Mouse (Mus musculus) stomach, postnatal 0 days (tissue): ENCODE data around the gene Dirc2. TPM values are rescaled to one million over a fixed set of nuclear protein-coding genes. Genes with fewer than 3 reads are reported as not detected.

Experiments used
- ATAC-seq: fragments of 200-750 bp; cut with Nextera tagmentation; 2 replicates; pipeline ENCODE4 v1.8.0; 2017; ENCODE audit not compliant: low FRiP score, low TSS enrichment
- DNase-seq: peaks from one replicate; pipeline ENCODE4 v3.0.0-alpha.2; 2016; ENCODE audit warnings: low spot score
- H3K27ac ChIP-seq: fragments of 300-500 bp; sonication (generic); replicated peaks from 2 replicates; pipeline ENCODE4 v1.5.1; 2014; ENCODE audit warnings: mild to moderate bottlenecking, control low read depth
- H3K27me3 ChIP-seq: fragments of 300-500 bp; sonication (generic); 2 replicates; pipeline ENCODE4 v1.6.1; 2014; ENCODE audit warnings: low read length; ENCODE audit not compliant: control insufficient read depth, insufficient read depth
- H3K36me3 ChIP-seq: fragments of 300-500 bp; sonication (generic); 2 replicates; pipeline ENCODE4 v1.6.1; 2014; ENCODE audit warnings: low read length, mixed read lengths; ENCODE audit not compliant: control insufficient read depth, insufficient read depth
- H3K4me1 ChIP-seq: fragments of 300-500 bp; sonication (generic); replicated peaks from 2 replicates; pipeline ENCODE4 v1.6.1; 2014; ENCODE audit warnings: antibody characterized with exemption; ENCODE audit not compliant: control insufficient read depth, insufficient read depth
- H3K4me2 ChIP-seq: fragments of 300-500 bp; sonication (generic); replicated peaks from 2 replicates; pipeline ENCODE4 v1.6.1; 2014; ENCODE audit warnings: low read depth, mild to moderate bottlenecking, control low read depth, moderate library complexity
- H3K4me3 ChIP-seq: fragments of 300-500 bp; sonication (generic); 2 replicates; pipeline ENCODE4 v1.5.1; 2014; ENCODE audit warnings: low read depth, low read length, control low read depth
- H3K9ac ChIP-seq: fragments of 300-500 bp; sonication (generic); 2 replicates; pipeline ENCODE4 v1.6.1; 2014; ENCODE audit warnings: mild to moderate bottlenecking, low read length, control low read depth, mixed read lengths
- H3K9me3 ChIP-seq: fragments of 300-500 bp; sonication (generic); 2 replicates; pipeline ENCODE4 v1.6.1; 2016; ENCODE audit warnings: low read length; ENCODE audit not compliant: control insufficient read depth
- CTCF ChIP-seq: IDR thresholded peaks from 2 replicates; pipeline ENCODE4 v1.5.1; 2016; ENCODE audit warnings: antibody characterized with exemption, low read depth, mild to moderate bottlenecking, moderate library complexity
- EP300 ChIP-seq: optimal IDR thresholded peaks from 2 replicates; pipeline ENCODE3; 2016; ENCODE audit warnings: antibody characterized with exemption
- WGBS: fragments of 180-500 bp; shearing (Covaris S2); extraction: QIAGEN DNeasy Blood & Tissue Kit; methylation state at CpG from one replicate; pipeline ENCODE4 v1.1.7; 2014; 5-methylcytosine and 5-hydroxymethylcytosine counted together
- polyA plus RNA-seq: library from polyadenylated mRNA; unstranded; fragments of >200 nt; fragmentation: Nextera tagmentation; extraction: Ambion mirVana; gene quantifications from 2 replicates; pipeline ENCODE4 v1.2.1, GENCODE M21; 2015

The Dirc2 gene
- polyA plus RNA-seq, 1 experiment from 2014 or later = 10.9 TPM

GRCm38 (mm10) chr16:35653951-35654350 lies 115.2 kb downstream of the Dirc2 start:
- WGBS = 91% methylated on average over 5 of the region's 5 CpGs
- Histone ChIP-seq H3K9me3 (no peaks in the 10 kb centered on the region), H3K4me2 (no peak overlapping the region), H3K27me3 (no peaks in the 10 kb centered on the region; the same call in 1 of the 2 replicates), H3K36me3 (no peaks in the 10 kb centered on the region), H3K4me1 (no peaks in the 10 kb centered on the region), H3K9ac (no peak overlapping the region), H3K27ac (no peak overlapping the region), H3K4me3 (no peak overlapping the region)
- TF ChIP-seq EP300 = no peak
- TF ChIP-seq CTCF = no peak
- DNase-seq (no peak), ATAC-seq (no peak)

- DNase-seq (no peak), ATAC-seq (no peak)
- H3K36me3 ChIP-seq = no peaks in the 10 kb centered on the region
- no peaks in the 10 kb centered on the region for H3K9me3 ChIP-seq
- 80% methylated on average over 3 of the region's 3 CpGs for WGBS
- H3K9ac ChIP-seq = no peak overlapping the region
- no peak for TF ChIP-seq CTCF
- TF ChIP-seq EP300 = no peak
- no peak overlapping the region for H3K27ac ChIP-seq
- no peaks in the 10 kb centered on the region for H3K4me1 ChIP-seq
- H3K4me2 ChIP-seq = no peak overlapping the region
- H3K4me3 ChIP-seq = no peak overlapping the region
- no peaks in the 10 kb centered on the region for H3K27me3 ChIP-seq
These were observed 116.5 kb downstream of the Dirc2 start for GRCm38 (mm10) chr16:35652706-35653105.

GRCm38 (mm10) chr16:35652206-35652605 lies 117.0 kb downstream of the Dirc2 start:
- ATAC-seq = no peak
- Histone ChIP-seq H3K4me1 (no peaks in the 10 kb centered on the region), H3K36me3 (no peaks in the 10 kb centered on the region), H3K27me3 (no peaks in the 10 kb centered on the region), H3K9me3 (no peaks in the 10 kb centered on the region), H3K9ac (no peak overlapping the region), H3K4me3 (no peak overlapping the region), H3K4me2 (no peak overlapping the region), H3K27ac (no peak overlapping the region)
- no peak for DNase-seq
- WGBS = 55% methylated on average over 6 of the region's 6 CpGs
- TF ChIP-seq EP300 = no peak
- no peak for TF ChIP-seq CTCF

- H3K9ac ChIP-seq = no peak overlapping the region
- TF ChIP-seq EP300 (no peak), CTCF (no peak)
- ATAC-seq (no peak), DNase-seq (no peak)
- H3K4me2 ChIP-seq = no peak overlapping the region
- H3K27me3 ChIP-seq = no peaks in the 10 kb centered on the region
- H3K4me1 ChIP-seq = no peaks in the 10 kb centered on the region
- H3K36me3 ChIP-seq = no peaks in the 10 kb centered on the region
- WGBS = 81% methylated on average over 4 of the region's 4 CpGs
- no peak overlapping the region for H3K27ac ChIP-seq
- no peaks in the 10 kb centered on the region for H3K9me3 ChIP-seq
- no peak overlapping the region for H3K4me3 ChIP-seq
These were observed 120.3 kb downstream of the Dirc2 start for GRCm38 (mm10) chr16:35648862-35649261.

Other genes with a start within 250 kb of the Dirc2 start
- gene Sema5b, start 228.2 kb downstream of the Dirc2 start, polyA plus RNA-seq = 0.56 and 0.70 TPM in 2 replicates
- gene Hspbap1, start 1.0 kb upstream of the Dirc2 start, polyA plus RNA-seq = 6.8 and 7.1 TPM in 2 replicates
- gene Parp14, start 102.2 kb upstream of the Dirc2 start, polyA plus RNA-seq = 1.4 and 1.7 TPM in 2 replicates
- gene Parp9, start 169.1 kb upstream of the Dirc2 start, polyA plus RNA-seq = 9.5 and 9.8 TPM in 2 replicates
- 4.4 and 4.9 TPM in 2 replicates for gene Dtx3l, start 169.8 kb upstream of the Dirc2 start, polyA plus RNA-seq
- 19.5 and 20.3 TPM in 2 replicates for gene Kpna1, start 209.4 kb upstream of the Dirc2 start, polyA plus RNA-seq